Mouse (Mus musculus) forebrain, embryonic 14.5 days (tissue): Measurements from ENCODE around the gene Fcgr1. TPM values are rescaled to one million over a fixed set of nuclear protein-coding genes. Genes with fewer than 3 reads are reported as not detected.

Source experiments
- ATAC-seq: fragments of 200-750 bp; cut with Nextera tagmentation; 2 replicates; pipeline ENCODE4 v1.8.0; 2017; ENCODE audit warnings: mild to moderate bottlenecking, moderate library complexity
- DNase-seq: peaks from one replicate; pipeline ENCODE4 v3.0.0-alpha.2; 2015; ENCODE audit warnings: low spot score
- H3K27ac ChIP-seq: fragments of 300-500 bp; sonication (generic); 2 replicates; pipeline ENCODE4 v1.5.1; 2014; ENCODE audit warnings: low read depth, mild to moderate bottlenecking, control low read depth, low read length, moderate library complexity
- H3K27me3 ChIP-seq: fragments of 300-500 bp; sonication (generic); replicated peaks from 2 replicates; pipeline ENCODE4 v1.6.1; 2014; ENCODE audit warnings: low read length, control low read depth, mixed read lengths; ENCODE audit not compliant: control insufficient read depth, insufficient read depth
- H3K36me3 ChIP-seq: fragments of 300-500 bp; sonication (generic); 2 replicates; pipeline ENCODE4 v1.6.1; 2014; ENCODE audit warnings: low read length, control low read depth; ENCODE audit not compliant: control insufficient read depth, insufficient read depth
- H3K4me1 ChIP-seq: fragments of 300-500 bp; sonication (generic); 2 replicates; pipeline ENCODE4 v1.6.1; 2014; ENCODE audit warnings: antibody characterized with exemption, low read length, control low read depth; ENCODE audit not compliant: control insufficient read depth, insufficient read depth
- H3K4me2 ChIP-seq: fragments of 300-500 bp; sonication (generic); 2 replicates; pipeline ENCODE4 v1.6.1; 2014; ENCODE audit warnings: mild to moderate bottlenecking, control low read depth, low read length
- H3K4me3 ChIP-seq: fragments of 300-500 bp; sonication (generic); 2 replicates; pipeline ENCODE4 v1.5.1; 2014; ENCODE audit warnings: low read depth, low read length, control low read depth
- H3K9ac ChIP-seq: fragments of 300-500 bp; sonication (generic); 2 replicates; pipeline ENCODE4 v1.6.1; 2014; ENCODE audit warnings: mild to moderate bottlenecking, low read length, control low read depth, moderate library complexity
- H3K9me3 ChIP-seq: fragments of 300-500 bp; sonication (generic); replicated peaks from 2 replicates; pipeline ENCODE4 v1.6.1; 2016; ENCODE audit warnings: low read length, control low read depth, mixed read lengths; ENCODE audit not compliant: control insufficient read depth
- WGBS: fragments of 180-500 bp; shearing (Covaris S2); extraction: QIAGEN DNeasy Blood & Tissue Kit; methylation state at CpG from one replicate; pipeline ENCODE4 v1.1.7; 2014; 5-methylcytosine and 5-hydroxymethylcytosine counted together
- polyA plus RNA-seq: library from polyadenylated mRNA; unstranded; fragments of >200 nt; fragmentation: Nextera tagmentation; extraction: Ambion mirVana; gene quantifications from 2 replicates; pipeline ENCODE4 v1.2.1, GENCODE M21; 2014

Gene Fcgr1
- polyA plus RNA-seq, 1 experiment from 2014 or later = 1.6 TPM

DNA sequence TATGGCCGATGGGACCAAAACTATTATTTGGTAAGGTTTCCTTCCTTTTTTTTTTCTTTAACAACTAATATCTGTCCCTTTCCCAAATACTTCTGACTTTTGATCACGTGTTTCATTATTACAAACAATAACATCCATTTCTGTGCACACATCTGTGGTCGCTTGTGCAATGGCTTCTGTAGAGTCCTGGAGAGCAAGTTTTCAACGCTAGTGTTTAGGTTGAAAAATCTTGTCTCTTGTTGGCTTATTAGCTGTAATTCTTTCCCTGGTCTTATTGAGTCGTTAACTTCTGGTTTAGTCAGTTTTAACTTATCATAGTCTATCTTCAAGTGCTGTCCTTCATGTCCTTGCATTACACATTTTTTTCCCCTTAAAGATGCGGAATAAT is 41.4 kb upstream of the Fcgr1 start:
- H3K27ac ChIP-seq = no peak overlapping the region
- no peaks in the 10 kb centered on the region for H3K9me3 ChIP-seq
- WGBS = 49% methylated on average over 6 of the region's 6 CpGs
- no peak for DNase-seq
- peaks cover 81% of the 10 kb centered on the region for H3K27me3 ChIP-seq
- H3K9ac ChIP-seq = no peak overlapping the region
- H3K4me1 ChIP-seq = no peaks in the 10 kb centered on the region
- no peak overlapping the region for H3K4me2 ChIP-seq
- ATAC-seq = no peak
- H3K4me3 ChIP-seq = no peak overlapping the region
- no peaks in the 10 kb centered on the region for H3K36me3 ChIP-seq

DNA sequence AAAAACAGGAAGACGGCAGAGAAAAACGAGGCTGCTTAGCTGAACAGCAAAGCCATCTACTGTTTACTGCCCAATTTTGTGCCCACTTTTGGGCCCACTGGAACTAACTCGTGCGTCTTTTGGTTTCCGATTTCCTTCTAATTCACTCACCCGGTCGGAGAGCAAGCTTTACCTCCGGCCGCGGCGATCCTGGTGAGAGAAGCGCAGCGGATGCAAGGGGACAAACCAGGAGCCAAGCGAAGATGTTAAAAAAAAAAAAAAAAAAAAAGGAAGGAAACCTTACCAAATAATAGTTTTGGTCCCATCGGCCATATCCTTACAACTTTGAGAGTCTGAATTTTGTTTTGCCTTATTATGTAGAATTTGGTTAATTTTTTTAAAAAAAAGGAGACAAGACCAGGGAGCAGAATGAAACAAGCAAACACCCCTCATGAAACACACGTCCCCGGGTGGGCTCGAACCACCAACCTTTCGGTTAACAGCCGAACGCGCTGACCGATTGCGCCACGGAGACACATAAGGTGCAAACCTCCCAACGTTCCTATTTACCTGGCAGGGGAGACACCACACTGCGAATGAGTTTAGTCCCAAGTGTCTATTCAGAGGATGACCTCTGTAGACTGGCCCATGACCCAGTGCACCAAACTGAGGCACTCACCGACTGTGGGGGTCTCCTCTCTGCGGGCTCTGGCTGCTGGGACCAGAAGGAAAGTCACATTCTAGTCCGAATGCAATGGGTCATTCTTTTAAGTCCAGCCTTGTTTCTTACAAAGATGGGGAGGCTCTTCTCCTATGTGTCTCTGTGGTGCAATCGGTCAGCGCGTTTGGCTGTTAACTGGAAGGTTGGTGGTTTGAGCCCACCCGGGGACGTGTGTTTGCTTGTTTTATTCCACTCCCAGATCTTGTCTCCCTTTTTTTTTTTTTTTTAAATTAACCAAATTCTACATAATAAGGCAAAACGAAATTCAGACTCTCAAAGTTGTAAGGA is 40.7 kb upstream of the Fcgr1 start:
- no peak for ATAC-seq
- WGBS = 3% methylated on average over 36 of the region's 36 CpGs
- Histone ChIP-seq H3K27ac (no peak overlapping the region), H3K4me3 (no peak overlapping the region), H3K9me3 (no peaks in the 10 kb centered on the region), H3K9ac (no peak overlapping the region), H3K4me1 (no peaks in the 10 kb centered on the region), H3K4me2 (no peak overlapping the region), H3K27me3 (peaks cover 86% of the 10 kb centered on the region), H3K36me3 (no peaks in the 10 kb centered on the region)
- no peak for DNase-seq

DNA sequence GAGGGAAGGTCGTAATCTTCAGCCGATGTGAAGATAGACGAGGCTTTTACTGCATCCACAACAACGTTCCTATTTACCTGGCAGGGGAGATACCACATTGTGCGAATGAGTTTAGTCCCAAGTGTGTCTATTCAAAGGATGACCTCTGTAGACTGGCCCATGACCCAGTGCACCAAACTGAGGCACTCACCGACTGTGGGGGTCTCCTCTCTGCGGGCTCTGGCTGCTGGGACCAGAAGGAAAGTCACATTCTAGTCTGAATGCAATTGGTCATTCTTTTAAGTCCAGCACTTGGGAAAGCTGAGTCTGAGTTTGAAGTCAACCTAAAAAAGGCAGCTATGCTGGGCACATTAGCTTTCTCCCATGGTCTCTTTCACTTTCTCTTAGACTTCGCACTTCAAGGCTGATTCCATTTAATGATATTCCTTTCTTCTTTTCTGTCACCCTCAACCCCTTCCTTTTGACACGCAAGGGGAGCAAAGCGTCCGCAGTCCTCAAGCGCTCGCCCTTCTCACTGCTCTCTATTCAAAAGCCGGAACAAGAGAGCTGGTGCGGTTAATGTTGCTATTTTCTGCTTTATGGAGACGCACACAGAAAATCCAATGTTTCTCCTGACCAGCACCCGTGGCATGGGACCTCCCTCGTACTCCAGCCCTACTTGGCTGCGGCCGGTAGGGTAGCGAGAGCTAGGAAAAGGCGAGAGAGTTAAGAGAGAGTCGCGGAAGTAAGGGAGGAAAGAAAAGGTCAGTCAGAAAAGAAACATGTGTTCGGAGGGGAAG is 39.8 kb upstream of the Fcgr1 start:
- Histone ChIP-seq H3K27me3 (peaks cover 86% of the 10 kb centered on the region), H3K9ac (no peak overlapping the region), H3K4me1 (no peaks in the 10 kb centered on the region), H3K9me3 (no peaks in the 10 kb centered on the region), H3K4me3 (no peak overlapping the region), H3K4me2 (no peak overlapping the region), H3K36me3 (no peaks in the 10 kb centered on the region), H3K27ac (no peak overlapping the region)
- 3% methylated on average over 25 of the region's 25 CpGs for WGBS
- ATAC-seq (no peak), DNase-seq (no peak)

DNA sequence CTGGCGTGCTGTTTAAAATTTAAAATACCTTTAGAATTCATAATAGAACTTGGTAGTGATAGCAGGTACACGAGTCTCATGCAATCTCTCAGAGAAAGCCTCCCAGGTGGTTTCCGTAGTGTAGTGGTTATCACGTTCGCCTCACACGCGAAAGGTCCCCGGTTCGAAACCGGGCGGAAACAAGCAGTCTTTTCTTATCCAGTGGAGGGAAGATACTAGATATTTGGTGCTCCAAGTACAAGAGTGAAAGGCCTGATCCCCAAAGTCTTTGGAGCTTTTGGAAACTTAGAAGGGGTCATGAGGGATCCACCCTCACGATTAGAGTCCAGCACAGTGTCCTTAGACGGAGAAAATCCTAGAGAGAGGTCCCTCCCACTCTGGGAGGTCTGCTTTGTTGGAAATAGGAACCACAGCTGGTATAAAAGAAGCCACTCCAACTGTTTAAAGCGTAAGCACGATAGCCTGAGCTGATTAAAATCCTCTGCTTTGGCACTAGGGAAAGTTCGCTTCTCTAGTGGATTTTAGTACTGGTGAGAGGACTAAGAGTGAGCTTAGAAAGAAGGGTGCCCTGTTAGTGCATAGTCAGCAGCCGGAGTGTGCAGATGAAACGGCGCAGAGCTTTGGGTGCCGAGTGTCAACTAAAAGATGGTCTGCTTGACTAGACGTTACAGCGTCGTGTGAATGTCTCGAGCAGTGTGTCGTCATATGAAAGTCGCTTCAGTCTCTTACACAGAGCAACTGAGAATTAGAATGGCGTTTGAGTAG is 39.0 kb upstream of the Fcgr1 start:
- no peak overlapping the region for H3K9ac ChIP-seq
- no peak overlapping the region for H3K4me3 ChIP-seq
- peaks cover 81% of the 10 kb centered on the region for H3K27me3 ChIP-seq
- no peaks in the 10 kb centered on the region for H3K36me3 ChIP-seq
- DNase-seq (no peak), ATAC-seq (no peak)
- H3K9me3 ChIP-seq = no peaks in the 10 kb centered on the region
- no peak overlapping the region for H3K4me2 ChIP-seq
- 3% methylated on average over 27 of the region's 27 CpGs for WGBS
- H3K27ac ChIP-seq = no peak overlapping the region
- no peaks in the 10 kb centered on the region for H3K4me1 ChIP-seq

DNA sequence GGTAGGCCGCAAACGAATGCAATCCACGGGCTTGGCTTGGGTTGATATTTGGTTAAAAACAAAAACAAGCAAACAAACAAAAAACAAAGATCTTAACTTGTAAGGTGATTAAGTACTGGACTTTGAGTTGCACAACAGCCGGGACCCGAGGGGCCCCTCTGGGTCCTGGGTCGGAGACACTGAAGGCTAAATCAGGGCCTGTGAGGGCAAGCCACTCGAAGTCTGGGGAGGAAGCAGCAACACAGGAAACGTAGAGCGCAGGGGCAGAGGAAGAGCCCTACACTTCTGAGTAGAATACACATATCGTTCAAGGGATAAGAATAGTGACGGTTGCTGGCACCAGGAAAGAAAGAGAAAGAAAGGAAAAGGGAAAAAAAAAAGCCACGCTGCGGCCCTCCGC is 38.2 kb upstream of the Fcgr1 start:
- Histone ChIP-seq H3K4me3 (no peak overlapping the region), H3K27me3 (peaks cover 73% of the 10 kb centered on the region), H3K27ac (no peak overlapping the region), H3K36me3 (no peaks in the 10 kb centered on the region), H3K4me1 (no peaks in the 10 kb centered on the region), H3K9me3 (no peaks in the 10 kb centered on the region), H3K4me2 (no peak overlapping the region), H3K9ac (no peak overlapping the region)
- DNase-seq = no peak
- 23% methylated on average over 14 of the region's 14 CpGs for WGBS
- ATAC-seq = no peak

DNA sequence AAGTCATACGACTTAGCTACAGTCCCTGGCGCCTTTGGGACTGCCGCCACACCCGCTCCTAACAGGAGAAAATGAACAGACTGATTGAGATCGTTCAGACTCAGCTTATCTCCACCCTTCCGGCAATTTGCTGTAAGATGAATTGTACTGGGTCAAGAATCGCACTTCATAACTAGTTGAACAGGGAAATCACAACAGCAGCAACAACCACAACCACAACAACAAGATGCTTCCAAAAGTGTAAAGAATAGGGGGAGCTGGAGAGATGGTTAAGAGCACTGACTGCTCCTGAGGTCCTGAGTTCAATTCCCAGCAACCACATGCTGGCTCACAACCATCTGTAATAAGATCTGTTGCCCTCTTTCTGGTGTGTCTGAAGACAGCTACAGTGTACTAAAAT is 37.7 kb upstream of the Fcgr1 start:
- ATAC-seq (no peak), DNase-seq (no peak)
- Histone ChIP-seq H3K4me3 (no peak overlapping the region), H3K27ac (no peak overlapping the region), H3K27me3 (peaks cover 71% of the 10 kb centered on the region), H3K4me1 (no peaks in the 10 kb centered on the region), H3K9me3 (no peaks in the 10 kb centered on the region), H3K9ac (no peak overlapping the region), H3K36me3 (no peaks in the 10 kb centered on the region), H3K4me2 (no peak overlapping the region)
- WGBS = 77% methylated on average over 7 of the region's 7 CpGs

DNA sequence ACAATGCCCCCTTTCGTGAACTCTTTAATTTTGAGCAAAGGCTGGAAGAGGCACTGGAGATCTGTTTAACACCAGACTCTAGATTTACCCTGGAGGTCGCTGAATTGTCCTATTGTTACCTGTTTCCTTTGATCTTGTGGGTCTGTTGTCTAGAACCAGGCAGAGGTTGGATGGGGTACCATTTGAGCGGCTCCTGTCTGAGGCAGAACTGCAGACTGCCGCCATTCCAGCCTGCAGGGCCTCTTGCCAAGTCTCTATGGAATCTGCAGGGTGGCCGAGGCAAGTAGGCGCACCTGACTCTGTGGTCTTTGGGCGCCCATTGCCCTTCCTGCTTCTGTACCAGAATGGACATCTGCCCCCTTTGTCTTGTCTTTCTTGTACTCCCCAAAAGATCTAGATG is 36.8 kb upstream of the Fcgr1 start:
- ATAC-seq (no peak), DNase-seq (no peak)
- Histone ChIP-seq H3K9me3 (no peaks in the 10 kb centered on the region), H3K4me3 (no peak overlapping the region), H3K27ac (no peak overlapping the region), H3K9ac (no peak overlapping the region), H3K4me2 (no peak overlapping the region), H3K27me3 (peaks cover 71% of the 10 kb centered on the region), H3K4me1 (no peaks in the 10 kb centered on the region), H3K36me3 (no peaks in the 10 kb centered on the region)
- 62% methylated on average over 7 of the region's 7 CpGs for WGBS

DNA sequence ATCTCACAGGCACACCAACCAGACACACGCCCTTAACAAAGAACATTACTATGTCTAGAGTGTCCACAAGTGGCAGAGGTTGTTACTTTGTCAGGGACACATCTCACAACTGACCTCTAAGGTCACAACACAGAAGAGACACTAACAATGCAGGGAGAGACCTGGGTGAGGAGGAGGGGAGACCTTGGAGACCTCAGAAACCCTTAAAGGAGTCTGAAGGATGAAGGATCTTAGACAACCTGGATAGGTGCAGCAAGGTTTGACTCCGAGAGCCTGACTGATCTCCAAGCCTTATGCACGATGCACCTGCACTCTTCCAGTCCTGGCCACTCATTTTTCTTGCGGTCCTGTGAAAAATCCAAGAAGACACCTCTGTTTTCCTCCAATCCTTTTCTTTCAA is 36.4 kb upstream of the Fcgr1 start:
- no peak overlapping the region for H3K27ac ChIP-seq
- H3K9ac ChIP-seq = no peak overlapping the region
- H3K36me3 ChIP-seq = no peaks in the 10 kb centered on the region
- ATAC-seq (no peak), DNase-seq (no peak)
- peaks cover 68% of the 10 kb centered on the region for H3K27me3 ChIP-seq
- 86% methylated on average over 4 of the region's 4 CpGs for WGBS
- H3K4me2 ChIP-seq = no peak overlapping the region
- H3K9me3 ChIP-seq = no peaks in the 10 kb centered on the region
- H3K4me1 ChIP-seq = no peaks in the 10 kb centered on the region
- H3K4me3 ChIP-seq = no peak overlapping the region
